Mouse (Mus musculus) ES-E14 (cell line): Measurements from ENCODE around the gene Fli1. TPM values are rescaled to one million over a fixed set of nuclear protein-coding genes. Genes with fewer than 3 reads are reported as not detected.
A peak's percentile ranks its signal among the peaks of the same experiment; 100 is the strongest.

Source experiments
- DNase-seq: peaks from one replicate; pipeline ENCODE4 v3.0.0-alpha.2; 2013; ENCODE audit warnings: low read depth, low spot score
- H3K27ac ChIP-seq: 2 replicates; pipeline ENCODE4 v1.5.1; 2012; ENCODE audit warnings: low read depth, mild to moderate bottlenecking, low read length, moderate library complexity, mixed read lengths; ENCODE audit not compliant: poor library complexity, insufficient read depth, severe bottlenecking
- H3K36me3 ChIP-seq: 2 replicates; pipeline ENCODE4 v1.6.1; 2012; ENCODE audit warnings: mild to moderate bottlenecking, low read length, moderate library complexity, mixed read lengths; ENCODE audit not compliant: control insufficient read depth, poor library complexity, insufficient read depth, severe bottlenecking
- H3K4me1 ChIP-seq, 2 experiments: fragments of 150-350 bp in 1 of 2; sonication (generic) in 1 of 2; 2 replicates each; pipeline ENCODE4 v1.6.1; 2012; ENCODE audit warnings: low read length in 2 of 2, mild to moderate bottlenecking in 1 of 2, mixed read lengths in 1 of 2; ENCODE audit not compliant: control insufficient read depth in 2 of 2, insufficient read depth in 2 of 2, poor library complexity in 1 of 2
- H3K4me3 ChIP-seq, 2 experiments: fragments of 150-350 bp in 1 of 2; sonication (generic) in 1 of 2; 2 replicates each; pipeline ENCODE4 v1.5.1; 2012; ENCODE audit warnings: low read length in 2 of 2, low read depth in 1 of 2, mild to moderate bottlenecking in 1 of 2, mixed read lengths in 1 of 2; ENCODE audit not compliant: insufficient read depth in 1 of 2, poor library complexity in 1 of 2, severe bottlenecking in 1 of 2
- H3K9ac ChIP-seq: 2 replicates; pipeline ENCODE4 v1.6.1; 2012; ENCODE audit warnings: low read depth, mild to moderate bottlenecking, low read length, mixed read lengths; ENCODE audit not compliant: poor library complexity, insufficient read depth, severe bottlenecking
- H3K9me3 ChIP-seq: fragments of 150-350 bp; sonication (generic); 2 replicates; pipeline ENCODE4 v1.6.1; 2012; ENCODE audit warnings: low read depth, mild to moderate bottlenecking, low read length; ENCODE audit not compliant: control insufficient read depth, insufficient read depth
- CHD2 ChIP-seq: IDR thresholded peaks from 2 replicates; pipeline ENCODE4 v1.6.1; 2014; ENCODE audit warnings: mild to moderate bottlenecking, low read depth, low read length, inconsistent platforms
- HCFC1 ChIP-seq: IDR thresholded peaks from 2 replicates; pipeline ENCODE4 v1.6.1; 2012; ENCODE audit warnings: low read length, inconsistent platforms, borderline replicate concordance; ENCODE audit not compliant: insufficient read depth
- MAFK ChIP-seq: IDR thresholded peaks from 2 replicates; pipeline ENCODE4 v1.6.1; 2014; ENCODE audit warnings: mild to moderate bottlenecking, low read depth, low read length, inconsistent platforms; ENCODE audit not compliant: insufficient read depth
- ZC3H11A ChIP-seq: IDR thresholded peaks from 2 replicates; pipeline ENCODE4 v1.6.1; 2012; ENCODE audit warnings: low read depth, mild to moderate bottlenecking, inconsistent platforms, low read length, borderline replicate concordance
- ZNF384 ChIP-seq: IDR thresholded peaks from 2 replicates; pipeline ENCODE4 v1.6.1; 2012; ENCODE audit warnings: low read depth, low read length, inconsistent platforms
- in situ Hi-C, 2 experiments: fragments of 600-800 bp; cut with MboI; formaldehyde crosslinking; loops; one replicate each; pipeline ENCODE4 v1.15.1; 2025; ENCODE audit warnings: low sequenced_read_pairs in 2 of 2, inconsistent platforms in 1 of 2; ENCODE audit not compliant: unreplicated experiment in 2 of 2
- total RNA-seq: library from RNA; depleted of rRNA; stranded (reverse); fragments of 300-350 nt; gene quantifications from 2 replicates; pipeline ENCODE4 v1.2.3, GENCODE M21; 2012

Gene Fli1
- total RNA-seq, 1 experiment: 0.40 TPM

DNA sequence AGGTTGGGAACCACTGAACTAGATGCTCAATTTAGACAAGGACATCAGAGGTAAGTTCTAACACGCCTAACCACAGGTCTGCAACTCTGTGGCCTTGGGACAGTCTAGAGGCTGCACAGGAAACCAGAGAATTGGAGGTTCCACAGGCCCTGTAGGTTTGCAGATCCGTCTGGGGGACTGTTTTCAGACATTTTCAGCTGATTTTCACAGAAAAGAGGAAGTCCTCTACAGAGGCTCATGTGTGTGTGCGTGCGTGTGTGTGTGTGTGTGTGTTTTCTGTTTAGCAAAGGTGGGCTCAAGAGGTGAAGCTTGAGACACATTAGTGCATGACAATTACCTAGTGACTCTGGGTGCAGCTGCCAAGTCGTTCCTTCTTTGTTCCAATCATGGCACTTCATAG is 151.6 kb downstream of the Fli1 start:
- no peaks in the 10 kb centered on the region for H3K36me3 ChIP-seq
- no peak overlapping the region for H3K9ac ChIP-seq
- DNase-seq: no peak
- H3K4me1 ChIP-seq: no peaks in the 10 kb centered on the region
- H3K27ac ChIP-seq: no peak overlapping the region
- in situ Hi-C loops: no loop called here
- TF ChIP-seq ZNF384 (no peak), ZC3H11A (no peak), HCFC1 (no peak), MAFK (no peak), CHD2 (no peak)
- H3K4me3 ChIP-seq: no peak overlapping the region
- H3K9me3 ChIP-seq: no peaks in the 10 kb centered on the region

DNA sequence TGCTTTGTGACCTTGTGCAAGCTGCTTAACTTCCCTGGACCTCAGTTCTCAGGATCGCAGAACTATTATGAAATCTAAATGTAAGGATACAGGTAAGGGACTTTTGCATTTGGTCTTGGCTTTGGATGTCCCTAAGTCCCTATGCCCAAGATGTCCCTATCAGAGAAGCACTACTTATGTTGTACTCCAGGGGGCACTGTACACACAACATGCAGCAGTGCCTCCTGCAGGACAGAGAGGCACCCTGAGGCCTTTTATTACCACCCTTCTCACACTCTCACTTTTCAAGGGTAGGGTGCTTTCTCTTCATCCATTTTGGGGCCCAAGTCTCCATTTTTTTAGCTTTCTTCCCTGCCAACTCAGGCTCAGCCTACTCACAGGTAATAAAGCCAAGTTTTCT is 154.5 kb downstream of the Fli1 start:
- no peak overlapping the region for H3K4me3 ChIP-seq
- no peaks in the 10 kb centered on the region for H3K9me3 ChIP-seq
- TF ChIP-seq ZNF384: no peak
- TF ChIP-seq ZC3H11A: no peak
- TF ChIP-seq MAFK: no peak
- no peaks in the 10 kb centered on the region for H3K36me3 ChIP-seq
- peak; percentile 56 for DNase-seq
- H3K9ac ChIP-seq: no peak overlapping the region
- H3K4me1 ChIP-seq: no peaks in the 10 kb centered on the region
- H3K27ac ChIP-seq: no peak overlapping the region
- in situ Hi-C loops: no loop called here

DNA sequence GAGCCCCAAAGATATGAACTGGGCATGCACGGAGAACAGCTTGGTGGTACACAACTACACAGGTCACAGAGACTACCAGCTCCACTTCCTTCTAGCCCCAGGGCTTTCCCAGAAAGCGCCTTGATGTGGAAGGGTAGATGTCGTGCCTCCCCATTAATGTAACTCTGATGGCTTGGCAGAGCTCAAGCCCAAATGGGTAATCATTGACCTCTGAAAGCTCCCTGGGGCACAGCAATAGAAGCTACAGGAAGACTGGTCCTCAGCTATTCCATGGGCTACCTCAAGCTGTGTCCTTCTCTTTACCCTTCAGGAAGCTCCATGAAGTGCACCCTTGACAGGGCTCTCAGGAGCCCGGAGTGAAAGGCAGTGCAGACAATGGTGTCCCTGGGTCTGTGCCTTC is 157.8 kb downstream of the Fli1 start:
- H3K4me1 ChIP-seq: no peaks in the 10 kb centered on the region
- in situ Hi-C loops: no loop called here
- no peak overlapping the region for H3K4me3 ChIP-seq
- DNase-seq: no peak
- no peak overlapping the region for H3K9ac ChIP-seq
- H3K9me3 ChIP-seq: no peaks in the 10 kb centered on the region
- no peak for TF ChIP-seq MAFK
- no peak for TF ChIP-seq HCFC1
- TF ChIP-seq ZNF384: no peak
- no peak for TF ChIP-seq CHD2
- no peak for TF ChIP-seq ZC3H11A
- H3K27ac ChIP-seq: no peak overlapping the region
- H3K36me3 ChIP-seq: no peaks in the 10 kb centered on the region

DNA sequence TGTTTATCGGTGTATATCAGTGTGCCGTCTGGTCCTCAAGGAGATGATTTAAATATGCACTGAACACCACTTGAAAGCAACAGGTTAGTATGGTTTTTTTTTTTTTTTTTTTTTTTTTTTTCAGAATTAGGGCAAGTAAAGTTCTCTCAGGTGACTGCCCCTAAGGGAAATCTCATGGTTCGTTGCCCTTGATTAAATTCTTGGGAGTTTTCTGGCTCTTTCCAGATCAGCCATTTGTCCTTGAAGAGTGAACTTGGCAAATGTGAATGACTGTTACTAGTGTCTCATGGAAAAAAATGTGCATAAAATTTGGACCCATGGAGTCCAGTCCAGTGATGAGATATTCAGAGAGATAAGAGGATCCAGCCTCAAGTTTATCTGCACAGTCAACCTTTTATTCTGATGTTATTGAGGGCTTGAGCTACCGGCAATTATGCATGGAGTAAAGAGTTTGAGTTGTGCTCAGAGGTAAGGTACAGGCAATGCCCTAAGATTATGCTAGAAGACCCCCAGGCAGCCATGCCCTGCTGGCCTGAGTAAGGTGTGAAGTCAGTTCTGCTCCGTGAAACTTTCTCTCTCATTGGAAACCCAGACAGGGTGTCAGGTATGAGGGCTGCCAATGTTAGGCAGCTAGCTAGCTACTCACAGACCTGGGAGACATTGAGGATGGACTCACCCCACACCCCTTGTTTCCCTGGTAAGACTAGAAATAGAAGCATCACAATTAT is 165.6 kb downstream of the Fli1 start:
- no peak overlapping the region for H3K27ac ChIP-seq
- TF ChIP-seq MAFK (no peak), ZNF384 (no peak), ZC3H11A (no peak), HCFC1 (no peak), CHD2 (no peak)

DNA sequence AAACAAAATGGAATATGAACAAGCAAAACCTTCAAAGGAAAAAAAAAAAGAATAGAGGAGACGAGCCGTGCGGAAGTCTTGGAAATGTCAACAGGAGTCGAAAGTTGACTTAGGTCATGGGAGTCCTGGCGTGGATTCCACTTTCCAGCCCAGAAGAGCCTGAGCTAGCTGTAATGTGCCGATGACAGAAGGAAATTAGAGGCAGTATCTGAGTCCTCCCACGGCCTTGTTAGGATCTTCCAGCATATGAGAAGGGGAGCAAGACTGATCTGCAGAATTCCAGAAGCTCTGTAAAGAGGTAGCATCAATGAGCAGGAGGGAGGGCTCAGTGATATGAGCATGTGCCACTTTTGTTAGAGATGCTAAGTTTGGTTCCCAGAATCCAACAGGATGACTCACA is 166.6 kb downstream of the Fli1 start:
- H3K4me3 ChIP-seq: no peak overlapping the region
- in situ Hi-C loops: no loop called here
- no peak for DNase-seq
- H3K9ac ChIP-seq: no peak overlapping the region
- no peak for TF ChIP-seq CHD2
- TF ChIP-seq HCFC1: no peak
- TF ChIP-seq MAFK: no peak
- no peak for TF ChIP-seq ZNF384
- TF ChIP-seq ZC3H11A: no peak
- peaks cover 6 to 7% of the 10 kb centered on the region in 2 experiments; a peak in 1 of 4 replicates for H3K4me1 ChIP-seq
- H3K36me3 ChIP-seq: no peaks in the 10 kb centered on the region
- H3K27ac ChIP-seq: no peak overlapping the region
- no peaks in the 10 kb centered on the region for H3K9me3 ChIP-seq

More for the DNA sequence above, 165.6 kb downstream of the Fli1 start:
- DNase-seq: no peak
- in situ Hi-C loops: no loop called here
- Histone ChIP-seq H3K9ac (no peak overlapping the region), H3K36me3 (no peaks in the 10 kb centered on the region), H3K4me1 (peaks cover 6 to 7% of the 10 kb centered on the region in 2 experiments; a peak in 1 of 4 replicates), H3K9me3 (no peaks in the 10 kb centered on the region), H3K4me3 (no peak overlapping the region)
